13 mouse cellular contexts compared by ENCODE assay signal in the genomic region with DNA sequence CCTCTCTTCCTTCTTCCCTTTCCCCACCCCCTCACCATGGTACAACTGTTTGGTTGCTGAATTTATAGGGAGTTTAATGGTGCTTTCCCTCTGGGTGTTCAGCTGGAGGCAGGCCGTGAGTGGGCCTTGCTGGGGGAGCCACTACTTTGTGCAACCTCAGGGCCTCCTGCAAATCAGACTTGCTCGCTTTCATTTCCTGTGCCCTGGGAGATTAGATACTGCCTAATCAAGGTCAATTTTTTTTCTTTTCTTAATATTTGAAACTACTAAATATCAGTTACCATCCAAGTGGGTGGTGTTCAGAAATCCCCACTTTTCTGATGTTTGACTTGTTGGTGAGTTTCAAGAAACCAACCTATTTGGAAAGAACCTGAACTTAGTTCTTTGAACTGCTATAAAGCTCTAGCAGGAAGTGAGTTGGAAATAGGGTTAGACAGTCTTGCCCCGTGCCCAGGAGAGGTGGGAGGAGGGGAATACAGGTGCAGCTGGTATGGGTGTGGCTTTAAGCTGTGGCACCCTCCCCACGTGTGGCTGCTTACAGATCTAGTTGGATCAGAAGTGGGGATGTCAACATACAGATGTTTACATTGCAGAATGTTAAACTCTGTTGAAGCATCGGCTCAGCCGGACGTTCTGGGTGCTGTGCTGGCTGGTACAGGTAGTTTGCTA. TPM values are rescaled to one million over a fixed set of nuclear protein-coding genes. Genes with fewer than 3 reads are reported as not detected.
DNase-seq lines count a peak whose midpoint lies in the region; ATAC-seq and TF ChIP-seq lines count a peak whose summit lies in the region.
"Had no signal": no experiment of that assay in that cellular context is flagged by ENCODE, and none has a peak within 500 bp of the region (broad histone marks: within the 10 kb centered on the region; RNA-seq: fewer than 3 reads in every experiment).

No protein-coding gene starts in this region.

- H3K4me2 ChIP-seq in limb, embryonic 13.5 days (replicated peaks), result no peak overlapping the region
- H3K4me2 ChIP-seq in intestine, embryonic 15.5 days (replicated peaks), result no peak overlapping the region
- H3K4me2 ChIP-seq: forebrain, embryonic 15.5 days; heart, embryonic 13.5 days; hindbrain, embryonic 15.5 days; limb, embryonic 12.5 days had no signal

- H3K4me3 ChIP-seq in limb, embryonic 13.5 days, result no peak overlapping the region
- no peak overlapping the region for H3K4me3 ChIP-seq in limb, embryonic 10.5 days
- no peak overlapping the region for H3K4me3 ChIP-seq in intestine, embryonic 15.5 days (replicated peaks)
- no peak overlapping the region for H3K4me3 ChIP-seq in thymus, adult 2 months (ENCODE audit: control insufficient read depth, insufficient read depth, low read length)
- H3K4me3 ChIP-seq: forebrain, embryonic 15.5 days; heart, embryonic 13.5 days; hindbrain, embryonic 15.5 days; limb, embryonic 12.5 days had no signal

- peaks cover 47% of the 10 kb centered on the region for H3K36me3 ChIP-seq in limb, embryonic 13.5 days
- H3K36me3 ChIP-seq in limb, embryonic 10.5 days, result peaks cover 50% of the 10 kb centered on the region
- peaks cover 23% of the 10 kb centered on the region; the same call in 1 of the 2 replicates for H3K36me3 ChIP-seq in intestine, embryonic 15.5 days
- peaks cover 36% of the 10 kb centered on the region for H3K36me3 ChIP-seq in thymus, adult 2 months (ENCODE audit: control insufficient read depth, insufficient read depth, low read length)

- TF ChIP-seq CTCF in thymus, adult 2 months (IDR thresholded peaks at IDR 0.05; ENCODE audit: borderline replicate concordance, control insufficient read depth, extremely low read depth, insufficient read depth, low read length, poor library complexity), result no peak

- H3K27me3 ChIP-seq in limb, embryonic 13.5 days, result no peaks in the 10 kb centered on the region
- H3K27me3 ChIP-seq in limb, embryonic 10.5 days (ENCODE audit: low read depth, poor library complexity, severe bottlenecking), result no peaks in the 10 kb centered on the region
- H3K27me3 ChIP-seq in intestine, embryonic 15.5 days (replicated peaks), result no peaks in the 10 kb centered on the region
- H3K27me3 ChIP-seq in thymus, adult 2 months (ENCODE audit: control insufficient read depth, insufficient read depth, low read length), result no peaks in the 10 kb centered on the region
- H3K27me3 ChIP-seq: forebrain, embryonic 15.5 days; heart, embryonic 13.5 days; hindbrain, embryonic 15.5 days; limb, embryonic 12.5 days had no signal

- H3K9me3 ChIP-seq in limb, embryonic 13.5 days, result no peaks in the 10 kb centered on the region
- H3K9me3 ChIP-seq in limb, embryonic 10.5 days (replicated peaks), result no peaks in the 10 kb centered on the region
- H3K9me3 ChIP-seq in intestine, embryonic 15.5 days, result no peaks in the 10 kb centered on the region
- H3K9me3 ChIP-seq: forebrain, embryonic 15.5 days; heart, embryonic 13.5 days; hindbrain, embryonic 15.5 days; limb, embryonic 12.5 days had no signal

- 0 out of 2 replicates have a peak, but pooled peaks have one; percentile 29 for ATAC-seq in limb, embryonic 13.5 days (ENCODE audit: low FRiP score, low read depth)
- peak; percentile 79 for ATAC-seq in CD4-positive, CD25-positive, alpha-beta regulatory T cell, adult 4 months
- ATAC-seq in intestine, embryonic 15.5 days, result peak; percentile 78
- ATAC-seq in frontal cortex, adult (ENCODE audit: low TSS enrichment), result no peak

- H3K27ac ChIP-seq in limb, embryonic 13.5 days, result no peak overlapping the region
- H3K27ac ChIP-seq in limb, embryonic 10.5 days, result no peak overlapping the region
- no peak overlapping the region for H3K27ac ChIP-seq in intestine, embryonic 15.5 days
- H3K27ac ChIP-seq in thymus, adult 2 months (ENCODE audit: control insufficient read depth, insufficient read depth, low read length), result peak overlapping the region; percentile 88
- H3K27ac ChIP-seq: forebrain, embryonic 15.5 days; heart, embryonic 13.5 days; hindbrain, embryonic 15.5 days; limb, embryonic 12.5 days had no signal

- H3K9ac ChIP-seq in limb, embryonic 13.5 days, result no peak overlapping the region
- no peak overlapping the region for H3K9ac ChIP-seq in intestine, embryonic 15.5 days
- H3K9ac ChIP-seq: forebrain, embryonic 15.5 days; heart, embryonic 13.5 days; hindbrain, embryonic 15.5 days; limb, embryonic 12.5 days; liver, postnatal 0 days had no signal

- TF ChIP-seq POLR2A in thymus, adult 2 months (IDR thresholded peaks at IDR 0.05; ENCODE audit: control insufficient read depth, extremely low read depth, insufficient read depth, low read length, poor library complexity), result no peak

- no peak for DNase-seq in limb, embryonic 10.5 days (ENCODE audit: low spot score)
- peak; percentile 62 for DNase-seq in thymus, adult 2 months
- DNase-seq in layer of hippocampus, adult 11-12 months (ENCODE audit: low spot score), result no peak
- no peak for DNase-seq in frontal cortex, adult 2 months (ENCODE audit: extremely low spot score in 1 of 2, low spot score in 1 of 2)

- 78% methylated on average over 7 of the region's 7 CpGs for WGBS in limb, embryonic 13.5 days
- WGBS in limb, embryonic 10.5 days, result 87% methylated on average over 7 of the region's 7 CpGs
- WGBS in intestine, embryonic 15.5 days, result 72% methylated on average over 7 of the region's 7 CpGs
- WGBS in thymus, adult 2 months, result 31% methylated on average over 7 of the region's 7 CpGs

- H3K4me1 ChIP-seq in limb, embryonic 13.5 days, result no peaks in the 10 kb centered on the region
- H3K4me1 ChIP-seq in limb, embryonic 10.5 days, result no peaks in the 10 kb centered on the region
- no peaks in the 10 kb centered on the region for H3K4me1 ChIP-seq in intestine, embryonic 15.5 days (replicated peaks)
- peaks cover 38% of the 10 kb centered on the region for H3K4me1 ChIP-seq in thymus, adult 2 months (replicated peaks; ENCODE audit: control insufficient read depth, insufficient read depth, low read length)
- H3K4me1 ChIP-seq: forebrain, embryonic 15.5 days; heart, embryonic 13.5 days; hindbrain, embryonic 15.5 days; limb, embryonic 12.5 days had no signal

RNA-seq across cellular contexts. Expression of gene Papolg, which starts 38.9 kb away (rescaled TPM):
- 17.9 and 20.3 TPM in 2 replicates for polyA plus RNA-seq in limb, embryonic 13.5 days (2015; fragmentation: Nextera tagmentation; extraction: Ambion mirVana)
- polyA plus RNA-seq in limb, embryonic 10.5 days (2016; fragmentation: Nextera tagmentation; extraction: Ambion mirVana), result 16.4 and 19.7 TPM in 2 replicates
- polyA plus RNA-seq in CD4-positive, CD25-positive, alpha-beta regulatory T cell, adult 4 months (2017; shearing (Covaris generic)), result 10 to 100 TPM; 40.4 to 52.4 TPM
- polyA plus RNA-seq in intestine, embryonic 15.5 days (2015; fragmentation: Nextera tagmentation; extraction: Ambion mirVana), result 10.5 and 12.7 TPM in 2 replicates
- 10.4 and 11.9 TPM in 2 replicates for polyA plus RNA-seq in thymus, adult 2 months (2012; rRNA removed)
- 11.4 and 13.1 TPM in 2 replicates for polyA plus RNA-seq in frontal cortex, adult 2 months (2012; rRNA removed)
